Mouse (Mus musculus) gastrocnemius, postnatal 14 days (tissue): ENCODE data around the gene Gm34653. TPM values are rescaled to one million over a fixed set of nuclear protein-coding genes. Genes with fewer than 3 reads are reported as not detected.

Experiments
- DNase-seq: peaks from one replicate; pipeline ENCODE4 v3.0.0; 2021; ENCODE audit warnings: mixed read lengths
- intact Hi-C: fragments of 180-260 bp; cut with DNase I; formaldehyde crosslinking; loops from one replicate; pipeline ENCODE4 v1.15.1; 2025; ENCODE audit warnings: low total_unique reads
- total RNA-seq, 2 experiments: library from RNA; stranded (reverse); gene quantifications; 2 replicates each; pipeline ENCODE4 v1.2.3; 2021

Gm34653 gene
- total RNA-seq, 2 experiments from 2014 or later = 0.12 to 0.18 TPM

DNA sequence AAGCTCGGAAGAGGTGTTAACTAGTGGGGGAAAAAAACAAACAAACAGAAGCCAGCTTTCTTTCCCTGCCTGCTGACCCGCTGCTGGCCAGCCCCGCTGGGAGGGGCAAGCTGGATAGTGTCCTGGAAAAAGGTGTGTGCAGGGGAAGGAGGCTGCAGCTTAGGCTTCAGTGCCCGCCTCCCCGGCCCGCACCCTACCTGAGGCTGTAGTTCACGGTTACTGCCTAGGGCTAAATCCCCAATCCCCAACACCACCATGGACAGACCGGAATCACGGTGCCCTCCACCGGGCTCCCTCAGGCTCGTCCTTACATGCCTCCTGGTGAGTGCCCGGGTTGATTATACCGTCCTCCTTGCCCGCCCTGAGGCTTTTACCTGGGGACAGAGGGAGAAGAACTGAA, 41.5 kb downstream of the Gm34653 start, which contains the start of gene Cutal:
TSS of gene Cutal (plus strand) at position 126 of the 400 bp plus-strand sequence.
- DNase-seq = no peak
- intact Hi-C loops = no loop called here

DNA sequence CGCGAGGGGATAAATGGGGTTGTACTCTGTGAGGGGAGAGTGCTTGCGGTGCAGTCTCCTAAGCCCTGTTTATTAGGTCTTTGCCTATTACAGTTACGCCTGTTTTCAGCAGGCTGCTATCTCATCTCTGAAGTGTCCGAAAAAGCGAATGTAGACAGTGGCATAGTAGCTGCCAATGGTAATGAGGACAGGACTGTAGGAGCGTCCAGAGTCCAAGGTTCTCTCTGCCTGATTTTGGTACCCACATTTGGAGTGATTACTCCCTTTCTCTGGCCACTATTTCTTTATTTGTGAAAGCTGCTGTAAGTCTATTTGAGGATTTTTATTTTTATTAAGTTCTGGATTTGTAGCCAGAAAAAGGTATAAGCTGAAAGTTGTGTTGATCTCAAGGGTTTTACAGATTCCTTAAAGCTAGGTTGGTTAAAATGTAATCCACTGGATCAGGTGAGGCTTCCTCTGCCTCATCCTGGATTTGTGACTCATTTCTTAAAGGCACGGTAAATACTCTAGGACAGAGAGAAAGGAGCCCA, 42.1 kb downstream of the Gm34653 start, which contains the start of gene Psmd5:
TSS of gene Psmd5 (minus strand) at position 153 of the 530 bp plus-strand sequence.
- intact Hi-C loops = no loop called here
- DNase-seq = no peak

DNA sequence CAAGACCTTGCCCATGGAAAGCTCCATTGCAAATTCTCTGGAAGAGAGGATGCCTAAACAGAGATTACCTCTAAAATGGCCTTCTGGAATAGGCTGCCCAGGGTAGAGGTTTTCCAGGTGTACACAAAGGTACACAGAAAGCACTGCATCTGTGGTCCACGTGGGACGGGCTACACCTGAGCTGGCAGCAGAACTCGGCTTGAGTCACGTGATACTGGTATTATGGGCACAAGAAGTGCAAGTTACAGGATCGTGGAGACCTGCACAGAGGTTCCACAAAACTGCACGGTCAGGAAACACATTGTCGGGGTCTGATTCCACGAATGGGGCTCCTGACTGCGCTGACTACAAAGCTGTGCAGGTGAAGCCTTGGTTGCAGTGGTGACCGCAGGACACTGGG, 47.2 kb downstream of the Gm34653 start:
- DNase-seq = no peak

DNA sequence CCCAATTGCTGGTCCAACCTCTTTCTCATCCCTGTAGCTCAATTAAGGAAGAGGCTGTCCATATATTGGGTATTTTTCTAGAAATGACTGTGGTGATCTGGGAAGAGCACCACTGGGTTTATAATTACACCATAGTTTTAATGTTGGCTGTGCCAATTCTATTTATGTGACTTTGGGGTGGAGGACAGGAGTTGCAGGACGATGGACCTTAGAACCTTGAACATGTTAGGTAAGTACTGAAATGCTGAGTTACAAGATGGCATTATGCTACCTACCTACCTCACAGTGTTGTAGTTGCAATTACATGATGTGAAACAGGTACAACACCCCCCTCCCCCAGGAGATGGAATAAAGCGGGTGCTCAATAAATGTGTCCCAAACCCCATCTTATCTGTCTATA, 50.0 kb downstream of the Gm34653 start:
- intact Hi-C loops = no loop called here
- DNase-seq = no peak

More for the DNA sequence above, 47.2 kb downstream of the Gm34653 start:
- intact Hi-C loops = no loop called here

DNA sequence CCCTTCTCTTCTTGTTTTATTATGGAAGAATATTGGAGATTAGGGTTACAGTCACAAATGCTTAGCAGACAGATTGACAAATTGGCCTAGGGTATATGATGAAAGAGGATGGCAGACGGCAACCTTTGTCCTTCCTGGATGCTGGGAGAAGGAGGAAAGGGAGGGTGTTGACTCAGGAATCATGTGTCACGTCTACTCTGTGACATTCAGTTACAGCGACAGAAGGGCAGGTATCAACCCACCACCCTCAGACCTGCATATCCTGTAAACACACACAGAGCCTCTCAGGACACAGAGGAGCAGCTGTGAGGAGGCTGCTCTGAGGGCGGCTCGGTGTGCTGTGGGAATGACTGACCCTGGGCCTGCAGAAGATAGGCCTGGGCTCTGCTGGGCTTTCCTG, 50.4 kb downstream of the Gm34653 start:
- no peak for DNase-seq
- intact Hi-C loops = no loop called here

DNA sequence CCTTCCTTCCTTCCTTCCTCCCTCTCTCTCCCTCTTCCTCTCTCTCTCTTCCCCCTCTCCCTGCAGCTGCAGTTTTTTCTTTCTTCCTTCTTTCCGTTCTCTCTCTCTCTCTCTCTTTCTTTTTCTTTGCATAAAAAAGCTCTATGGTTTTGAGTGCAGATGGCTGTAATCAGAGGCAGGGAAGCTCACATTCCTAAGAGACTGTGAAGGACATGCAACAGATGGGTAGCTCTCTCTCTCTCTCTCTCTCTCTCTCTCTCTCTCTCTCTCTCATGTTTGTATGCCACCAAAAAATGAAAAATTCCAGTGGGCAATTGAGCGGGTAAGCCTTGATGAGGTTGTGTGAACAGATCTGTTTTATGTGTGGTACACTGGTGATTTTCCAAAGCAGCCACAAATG, 51.4 kb downstream of the Gm34653 start:
- no peak for DNase-seq
- intact Hi-C loops = no loop called here

Other genes with a start within 250 kb of the Gm34653 start
- gene Gapvd1, start 77.8 kb upstream of the Gm34653 start, total RNA-seq = 10 to 100 TPM; 32.2 to 34.6 TPM
- gene Hspa5, start 61.0 kb upstream of the Gm34653 start, total RNA-seq = 100 to 1,000 TPM; 175 to 207 TPM
- gene Rabepk, start 33.1 kb upstream of the Gm34653 start, total RNA-seq = 10 to 100 TPM in 1 of 2 experiments, 1 to 10 TPM in 1; 7.9 to 10.1 TPM
- 10 to 100 TPM; 43.5 to 48.3 TPM for gene Fbxw2, start 6.7 kb upstream of the Gm34653 start, total RNA-seq
- under 1 TPM; 0.29 to 0.49 TPM for gene Cutal, start 41.4 kb downstream of the Gm34653 start, total RNA-seq
- 10 to 100 TPM; 13.5 to 13.8 TPM for gene Psmd5, start 42.0 kb downstream of the Gm34653 start, total RNA-seq
- 1 to 10 TPM; 1.7 to 2.1 TPM for gene Phf19, start 81.0 kb downstream of the Gm34653 start, total RNA-seq
- 1 to 10 TPM; 1.0 to 1.7 TPM for gene Traf1, start 128.8 kb downstream of the Gm34653 start, total RNA-seq
- not detected for gene Hc, start 228.4 kb downstream of the Gm34653 start, total RNA-seq